Mouse (Mus musculus) CH12.LX (cell line): ENCODE results near the gene Spsb4.

Source experiments
- CTCF ChIP-seq, 2 experiments: IDR thresholded peaks in 1 of 2; conservative IDR thresholded peaks in 1 of 2; 2 replicates each; pipeline ENCODE4 v1.5.1; 2011 to 2012; ENCODE audit warnings: low read depth in 2 of 2, low read length in 2 of 2, improper control_type of control experiment in 1 of 2, inconsistent platforms in 1 of 2, mild to moderate bottlenecking in 1 of 2, moderate library complexity in 1 of 2
- EP300 ChIP-seq: IDR thresholded peaks from 2 replicates; pipeline ENCODE4 v1.6.1; 2011; ENCODE audit warnings: low read length, improper control_type of control experiment
- HCFC1 ChIP-seq: IDR thresholded peaks from 2 replicates; pipeline ENCODE4 v1.6.1; 2012; ENCODE audit warnings: low read depth, mild to moderate bottlenecking, inconsistent platforms, low read length, improper control_type of control experiment
- MYC ChIP-seq: IDR thresholded peaks from 2 replicates; pipeline ENCODE4 v1.6.1; 2011; ENCODE audit warnings: low read depth, mild to moderate bottlenecking, improper control_type of control experiment, low read length
- NELFE ChIP-seq: IDR thresholded peaks from 2 replicates; pipeline ENCODE4 v1.6.1; 2011; ENCODE audit warnings: low read depth, low read length, improper control_type of control experiment
- POLR2A ChIP-seq: IDR thresholded peaks from 2 replicates; pipeline ENCODE4 v1.6.1; 2011; ENCODE audit warnings: low read depth, mild to moderate bottlenecking, improper control_type of control experiment, low read length
- ZC3H11A ChIP-seq: IDR thresholded peaks from 2 replicates; pipeline ENCODE4 v1.6.1; 2012; ENCODE audit warnings: low read depth, mild to moderate bottlenecking, inconsistent platforms, low read length, improper control_type of control experiment

GRCm38 (mm10) chr9:96986797-96987473 is 31.7 kb downstream of the Spsb4 start:
- TF ChIP-seq EP300 (no peak), ZC3H11A (no peak), HCFC1 (no peak), NELFE (no peak), MYC (no peak), CTCF (conservative IDR thresholded peaks at IDR 0.05 in 1 of 2, IDR thresholded peaks at IDR 0.05 in 1 of 2; ENCODE audit: low read depth in 2 of 2, low read length in 2 of 2) (no peak), POLR2A (no peak)
